Mouse (Mus musculus) midbrain, postnatal 0 days (tissue): Measurements from ENCODE around the gene Ttc12. TPM values are rescaled to one million over a fixed set of nuclear protein-coding genes. Genes with fewer than 3 reads are reported as not detected.

ENCODE experiments used
- ATAC-seq: fragments of 200-750 bp; cut with Nextera tagmentation; 2 replicates; pipeline ENCODE4 v1.8.0; 2017; ENCODE audit warnings: moderate number of reproducible peaks, mild to moderate bottlenecking, moderate TSS enrichment, moderate library complexity; ENCODE audit not compliant: low FRiP score
- DNase-seq: peaks from one replicate; pipeline ENCODE4 v3.0.0-alpha.2; 2015; ENCODE audit warnings: low spot score
- H3K27ac ChIP-seq: fragments of 300-500 bp; sonication (generic); 2 replicates; pipeline ENCODE4 v1.5.1; 2014; ENCODE audit warnings: low read depth, mild to moderate bottlenecking, low read length, mixed read lengths
- H3K27me3 ChIP-seq: fragments of 300-500 bp; sonication (generic); 2 replicates; pipeline ENCODE4 v1.6.1; 2014; ENCODE audit warnings: low read length, control low read depth, mixed read lengths; ENCODE audit not compliant: insufficient read depth
- H3K36me3 ChIP-seq: fragments of 300-500 bp; sonication (generic); 2 replicates; pipeline ENCODE4 v1.6.1; 2014; ENCODE audit warnings: low read length, control low read depth, mixed read lengths; ENCODE audit not compliant: insufficient read depth
- H3K4me1 ChIP-seq: fragments of 300-500 bp; sonication (generic); 2 replicates; pipeline ENCODE4 v1.6.1; 2014; ENCODE audit warnings: mild to moderate bottlenecking, control low read depth, antibody characterized with exemption, low read length, mixed read lengths; ENCODE audit not compliant: insufficient read depth
- H3K4me2 ChIP-seq: fragments of 300-500 bp; sonication (generic); 2 replicates; pipeline ENCODE4 v1.6.1; 2014; ENCODE audit warnings: low read depth, mild to moderate bottlenecking, low read length, mixed read lengths; ENCODE audit not compliant: poor library complexity, severe bottlenecking
- H3K4me3 ChIP-seq: fragments of 300-500 bp; sonication (generic); 2 replicates; pipeline ENCODE4 v1.5.1; 2014; ENCODE audit warnings: low read depth, mild to moderate bottlenecking, low read length, moderate library complexity
- H3K9ac ChIP-seq: fragments of 300-500 bp; sonication (generic); replicated peaks from 2 replicates; pipeline ENCODE4 v1.6.1; 2014; ENCODE audit warnings: mild to moderate bottlenecking, low read length, moderate library complexity, mixed read lengths; ENCODE audit not compliant: poor library complexity, severe bottlenecking
- H3K9me3 ChIP-seq: fragments of 300-500 bp; sonication (generic); 2 replicates; pipeline ENCODE4 v1.6.1; 2016; ENCODE audit warnings: low read length, control low read depth
- CTCF ChIP-seq: IDR thresholded peaks from 2 replicates; pipeline ENCODE4 v1.5.1; 2016; ENCODE audit warnings: antibody characterized with exemption, mild to moderate bottlenecking
- WGBS: fragments of 180-500 bp; shearing (Covaris S2); extraction: QIAGEN DNeasy Blood & Tissue Kit; methylation state at CpG from one replicate; pipeline ENCODE4 v1.1.7; 2014; 5-methylcytosine and 5-hydroxymethylcytosine counted together
- polyA plus RNA-seq: library from polyadenylated mRNA; unstranded; fragments of >200 nt; fragmentation: Nextera tagmentation; extraction: Ambion mirVana; gene quantifications from 2 replicates; pipeline ENCODE4 v1.2.1, GENCODE M21; 2015
- total RNA-seq: library from RNA; depleted of rRNA; stranded (reverse); fragments of >200 nt; gene quantifications from 2 replicates; pipeline ENCODE4 v1.2.3, GENCODE M21; 2014

The Ttc12 gene
- total and polyA plus RNA-seq, 2 experiments from 2014 or later = 2.0 to 2.1 TPM

- Histone ChIP-seq H3K4me2 (no peak overlapping the region), H3K36me3 (no peaks in the 10 kb centered on the region), H3K9ac (no peak overlapping the region), H3K27me3 (no peaks in the 10 kb centered on the region), H3K4me1 (peaks cover 4% of the 10 kb centered on the region; the same call in 1 of the 2 replicates), H3K9me3 (no peaks in the 10 kb centered on the region), H3K4me3 (no peak overlapping the region), H3K27ac (no peak overlapping the region)
- whole genome bisulfite sequencing = 39% methylated on average over 10 of the region's 10 CpGs
- TF ChIP-seq CTCF = no peak
- ATAC-seq = no peak
- DNase-seq = no peak
Measured at GRCm38 (mm10) chr9:49483316-49483715, 2.7 kb downstream of the Ttc12 start.

GRCm38 (mm10) chr9:49472126-49472525 is 13.9 kb downstream of the Ttc12 start:
- DNase-seq (no peak), ATAC-seq (no peak)
- H3K36me3 ChIP-seq = no peaks in the 10 kb centered on the region
- H3K27me3 ChIP-seq = no peaks in the 10 kb centered on the region
- no peak overlapping the region for H3K4me3 ChIP-seq
- no peak overlapping the region for H3K9ac ChIP-seq
- H3K4me1 ChIP-seq = no peaks in the 10 kb centered on the region
- H3K27ac ChIP-seq = no peak overlapping the region
- TF ChIP-seq CTCF = no peak
- H3K4me2 ChIP-seq = no peak overlapping the region
- H3K9me3 ChIP-seq = no peaks in the 10 kb centered on the region
- 75% methylated on average over 11 of the region's 11 CpGs for WGBS

GRCm38 (mm10) chr9:49470946-49471345 is 15.1 kb downstream of the Ttc12 start:
- DNase-seq (peak; percentile 37), ATAC-seq (no peak)
- Histone ChIP-seq H3K4me1 (no peaks in the 10 kb centered on the region), H3K27me3 (no peaks in the 10 kb centered on the region), H3K4me2 (no peak overlapping the region), H3K9me3 (no peaks in the 10 kb centered on the region), H3K36me3 (no peaks in the 10 kb centered on the region), H3K27ac (no peak overlapping the region), H3K9ac (no peak overlapping the region), H3K4me3 (no peak overlapping the region)
- 73% methylated on average over 6 of the region's 6 CpGs for WGBS
- no peak for TF ChIP-seq CTCF

GRCm38 (mm10) chr9:49470006-49470405 is 16.0 kb downstream of the Ttc12 start:
- H3K27ac ChIP-seq = no peak overlapping the region
- H3K4me1 ChIP-seq = no peaks in the 10 kb centered on the region
- H3K9me3 ChIP-seq = no peaks in the 10 kb centered on the region
- H3K4me3 ChIP-seq = no peak overlapping the region
- no peaks in the 10 kb centered on the region for H3K27me3 ChIP-seq
- ATAC-seq (no peak), DNase-seq (no peak)
- TF ChIP-seq CTCF = no peak
- no peak overlapping the region for H3K9ac ChIP-seq
- WGBS = 94% methylated on average over 19 of the region's 19 CpGs
- no peak overlapping the region for H3K4me2 ChIP-seq
- no peaks in the 10 kb centered on the region for H3K36me3 ChIP-seq

- no peaks in the 10 kb centered on the region for H3K27me3 ChIP-seq
- H3K9me3 ChIP-seq = no peaks in the 10 kb centered on the region
- TF ChIP-seq CTCF = no peak
- ATAC-seq (no peak), DNase-seq (no peak)
- 85% methylated on average over 3 of the region's 3 CpGs for WGBS
- H3K27ac ChIP-seq = no peak overlapping the region
- no peak overlapping the region for H3K9ac ChIP-seq
- no peaks in the 10 kb centered on the region for H3K36me3 ChIP-seq
- no peak overlapping the region for H3K4me2 ChIP-seq
- no peak overlapping the region for H3K4me3 ChIP-seq
- no peaks in the 10 kb centered on the region for H3K4me1 ChIP-seq
Measured at GRCm38 (mm10) chr9:49456136-49456535, 29.9 kb downstream of the Ttc12 start.

- no peak for ATAC-seq
- Histone ChIP-seq H3K27me3 (no peaks in the 10 kb centered on the region), H3K4me1 (no peaks in the 10 kb centered on the region), H3K27ac (no peak overlapping the region), H3K4me3 (no peak overlapping the region), H3K36me3 (no peaks in the 10 kb centered on the region), H3K9me3 (no peaks in the 10 kb centered on the region), H3K9ac (no peak overlapping the region), H3K4me2 (no peak overlapping the region)
- WGBS = 96% methylated on average over 1 of the region's 1 CpGs
- no peak for TF ChIP-seq CTCF
- no peak for DNase-seq
Measured at GRCm38 (mm10) chr9:49452396-49452795, 33.6 kb downstream of the Ttc12 start.
